Mouse (Mus musculus) ES-Bruce4 (cell line): ENCODE measurements around the gene Lilr4b. TPM values are rescaled to one million over a fixed set of nuclear protein-coding genes. Genes with fewer than 3 reads are reported as not detected.

Experiments used
- H3K27ac ChIP-seq: 2 replicates; pipeline ENCODE4 v1.5.1; 2012; ENCODE audit warnings: low read length, inconsistent platforms; ENCODE audit not compliant: insufficient read depth
- H3K27me3 ChIP-seq: 2 replicates; pipeline ENCODE4 v1.6.1; 2012; ENCODE audit warnings: mild to moderate bottlenecking, low read length, inconsistent platforms; ENCODE audit not compliant: control insufficient read depth, poor library complexity, insufficient read depth, severe bottlenecking
- H3K36me3 ChIP-seq: 2 replicates; pipeline ENCODE4 v1.6.1; 2012; ENCODE audit warnings: inconsistent platforms, mild to moderate bottlenecking, low read length, moderate library complexity; ENCODE audit not compliant: control insufficient read depth, poor library complexity, insufficient read depth, severe bottlenecking
- H3K4me1 ChIP-seq: one replicate; pipeline ENCODE4 v1.8.1; 2011; ENCODE audit warnings: low read length; ENCODE audit not compliant: control insufficient read depth, insufficient read depth
- H3K4me3 ChIP-seq: 2 replicates; pipeline ENCODE4 v1.5.1; 2011; ENCODE audit warnings: low read depth, mild to moderate bottlenecking, low read length
- H3K9ac ChIP-seq: 2 replicates; pipeline ENCODE4 v1.6.1; 2012; ENCODE audit warnings: low read depth, mild to moderate bottlenecking, inconsistent platforms; ENCODE audit not compliant: poor library complexity, severe bottlenecking
- H3K9me3 ChIP-seq: replicated peaks from 2 replicates; pipeline ENCODE4 v1.6.1; 2012; ENCODE audit warnings: mild to moderate bottlenecking, low read length, inconsistent platforms; ENCODE audit not compliant: control insufficient read depth, poor library complexity, insufficient read depth, severe bottlenecking
- CTCF ChIP-seq: IDR thresholded peaks from one replicate; pipeline ENCODE4 v1.8.1; 2011; ENCODE audit warnings: low read depth, low read length
- EP300 ChIP-seq: IDR thresholded peaks from 2 replicates; pipeline ENCODE4 v1.6.1; 2011; ENCODE audit warnings: low read depth, low read length; ENCODE audit not compliant: insufficient read depth
- POLR2A ChIP-seq: IDR thresholded peaks from one replicate; pipeline ENCODE4 v1.8.1; 2011; ENCODE audit warnings: low read length; ENCODE audit not compliant: insufficient read depth
- polyA plus RNA-seq: library from polyadenylated mRNA; stranded (reverse); fragments of >200 nt; gene quantifications from 2 replicates; pipeline ENCODE4 v1.2.4, GENCODE M21; 2011; ENCODE audit warnings: low read depth; ENCODE audit not compliant: missing spikeins, insufficient read depth, insufficient read length

Lilr4b gene
- polyA plus RNA-seq, 1 experiment = not detected

DNA sequence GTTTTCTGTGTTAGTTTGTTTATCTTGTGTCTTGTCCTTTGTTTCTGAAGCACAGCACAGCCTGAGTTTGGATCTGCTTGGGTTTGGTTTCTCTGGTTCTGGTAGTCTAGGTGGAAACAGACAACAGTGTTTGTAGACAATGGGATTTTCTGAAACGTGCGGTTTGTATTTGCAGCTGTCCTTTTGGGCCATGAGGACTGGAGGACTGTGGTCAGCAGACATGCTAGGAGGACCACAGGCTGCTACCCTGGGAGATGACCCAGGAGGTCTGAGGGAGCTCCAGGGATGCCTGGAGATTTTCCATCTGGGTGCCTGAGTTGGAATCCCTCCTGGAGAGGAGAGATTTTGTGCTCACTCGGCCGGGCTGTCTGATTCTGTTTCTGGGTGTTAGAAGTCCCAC, 46.2 kb downstream of the Lilr4b start:
- TF ChIP-seq EP300 (no peak), POLR2A (no peak)
- Histone ChIP-seq H3K9ac (no peak overlapping the region), H3K4me3 (no peak overlapping the region)

DNA sequence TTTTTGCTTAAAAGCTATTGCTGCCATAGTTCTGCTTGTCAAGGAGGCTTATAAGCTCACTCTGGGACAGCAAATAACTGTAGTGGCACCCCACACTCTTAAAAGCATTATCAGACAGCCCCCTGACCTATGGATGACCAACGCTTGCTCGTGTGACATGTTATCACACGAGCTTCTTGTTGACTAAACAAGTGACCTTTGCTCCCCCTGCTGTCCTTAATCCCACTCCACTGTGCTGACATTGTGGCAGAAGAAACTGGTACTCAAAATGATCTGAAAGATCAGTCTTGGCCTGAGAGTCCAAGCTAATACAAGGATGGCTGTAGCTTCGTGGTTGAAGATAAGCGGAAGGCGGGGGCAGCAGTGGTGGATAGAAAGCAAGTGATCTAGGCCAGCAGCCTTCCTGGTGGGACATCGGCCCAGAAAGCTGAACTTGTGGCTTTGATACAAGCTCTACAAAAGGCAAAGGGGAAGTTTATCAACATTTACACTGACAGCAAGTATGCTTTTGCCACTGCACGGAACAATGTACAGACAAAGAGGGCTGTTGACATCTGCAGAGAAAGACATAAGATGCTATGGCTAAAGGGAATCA, 48.5 kb downstream of the Lilr4b start:
- H3K27me3 ChIP-seq = no peaks in the 10 kb centered on the region
- no peak for TF ChIP-seq CTCF
- no peak for TF ChIP-seq POLR2A
- TF ChIP-seq EP300 = no peak
- no peaks in the 10 kb centered on the region for H3K36me3 ChIP-seq
- no peaks in the 10 kb centered on the region for H3K4me1 ChIP-seq
- H3K9me3 ChIP-seq = no peaks in the 10 kb centered on the region; the same call in 1 of the 2 replicates
- no peak overlapping the region for H3K9ac ChIP-seq
- no peak overlapping the region for H3K27ac ChIP-seq
- H3K4me3 ChIP-seq = no peak overlapping the region

More for the DNA sequence above, 46.2 kb downstream of the Lilr4b start:
- H3K27ac ChIP-seq = no peak overlapping the region
- no peaks in the 10 kb centered on the region for H3K27me3 ChIP-seq
- no peaks in the 10 kb centered on the region for H3K4me1 ChIP-seq
- no peaks in the 10 kb centered on the region for H3K36me3 ChIP-seq
- no peaks in the 10 kb centered on the region; the same call in 1 of the 2 replicates for H3K9me3 ChIP-seq

DNA sequence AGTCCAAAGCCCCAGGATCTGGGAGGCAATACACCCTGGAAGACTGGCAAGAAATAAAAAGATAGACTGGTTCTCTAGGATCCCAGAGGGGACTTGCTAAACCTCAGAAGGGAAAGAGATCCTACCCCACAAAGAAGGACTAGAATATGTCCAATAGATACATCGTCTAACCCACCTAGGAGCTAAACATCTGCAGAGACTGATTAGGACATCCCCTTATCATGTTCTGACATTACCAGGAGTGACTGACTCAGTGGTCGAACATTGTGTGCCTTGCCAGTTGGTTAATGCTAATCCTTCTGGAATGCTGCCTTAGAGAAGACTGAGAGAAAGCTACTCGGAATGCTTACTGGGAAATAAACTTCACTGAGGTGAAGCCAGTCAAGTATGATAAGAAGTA, 49.1 kb downstream of the Lilr4b start:
- Histone ChIP-seq H3K27me3 (no peaks in the 10 kb centered on the region), H3K4me3 (no peak overlapping the region), H3K36me3 (no peaks in the 10 kb centered on the region), H3K9ac (no peak overlapping the region), H3K27ac (no peak overlapping the region), H3K9me3 (no peaks in the 10 kb centered on the region; the same call in 1 of the 2 replicates), H3K4me1 (no peaks in the 10 kb centered on the region)
- TF ChIP-seq CTCF = no peak
- no peak for TF ChIP-seq POLR2A
- TF ChIP-seq EP300 = no peak

DNA sequence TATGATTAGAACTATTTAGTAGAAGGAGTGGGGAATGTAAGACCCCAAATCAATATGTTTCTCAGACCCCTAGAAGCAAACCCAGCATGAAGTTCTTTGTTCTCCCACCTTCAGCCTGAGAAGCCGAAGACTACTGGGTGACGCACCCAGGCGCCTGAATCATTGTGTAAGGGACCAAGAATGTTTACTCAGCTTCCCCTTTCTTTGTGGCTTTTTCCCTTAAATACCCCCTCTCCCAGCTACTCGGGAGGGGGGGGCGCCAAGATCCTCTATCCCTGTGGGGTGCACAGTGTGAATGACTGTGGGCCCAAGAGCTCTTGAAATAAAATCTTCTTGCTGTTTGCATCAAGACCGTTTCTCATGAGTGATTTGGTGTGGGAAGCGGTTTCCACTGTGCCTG, 50.4 kb downstream of the Lilr4b start:
- TF ChIP-seq EP300 = no peak
- TF ChIP-seq POLR2A = no peak
- TF ChIP-seq CTCF = no peak

More for the DNA sequence above, 50.4 kb downstream of the Lilr4b start:
- no peaks in the 10 kb centered on the region; the same call in 1 of the 2 replicates for H3K9me3 ChIP-seq
- no peak overlapping the region for H3K4me3 ChIP-seq
- no peaks in the 10 kb centered on the region for H3K27me3 ChIP-seq
- no peak overlapping the region for H3K9ac ChIP-seq
- H3K4me1 ChIP-seq = no peaks in the 10 kb centered on the region
- H3K27ac ChIP-seq = no peak overlapping the region
- H3K36me3 ChIP-seq = no peaks in the 10 kb centered on the region

Other genes with a start within 250 kb of the Lilr4b start
- not detected in 2 replicates for gene Gm49339, start within 50 bp of the Lilr4b start, polyA plus RNA-seq
- gene Lilrb4a, start 10.3 kb downstream of the Lilr4b start, polyA plus RNA-seq = not detected in 2 replicates
- not detected in 2 replicates for gene Fam162b, start 109.9 kb downstream of the Lilr4b start, polyA plus RNA-seq
- gene Gprc6a, start 150.8 kb downstream of the Lilr4b start, polyA plus RNA-seq = not detected in 2 replicates
- 1.5 and 2.1 TPM in 2 replicates for gene Rfx6, start 197.1 kb downstream of the Lilr4b start, polyA plus RNA-seq